Mouse (Mus musculus): ENCODE data around the gene 2900011O08Rik.

The 2900011O08Rik gene

DNA sequence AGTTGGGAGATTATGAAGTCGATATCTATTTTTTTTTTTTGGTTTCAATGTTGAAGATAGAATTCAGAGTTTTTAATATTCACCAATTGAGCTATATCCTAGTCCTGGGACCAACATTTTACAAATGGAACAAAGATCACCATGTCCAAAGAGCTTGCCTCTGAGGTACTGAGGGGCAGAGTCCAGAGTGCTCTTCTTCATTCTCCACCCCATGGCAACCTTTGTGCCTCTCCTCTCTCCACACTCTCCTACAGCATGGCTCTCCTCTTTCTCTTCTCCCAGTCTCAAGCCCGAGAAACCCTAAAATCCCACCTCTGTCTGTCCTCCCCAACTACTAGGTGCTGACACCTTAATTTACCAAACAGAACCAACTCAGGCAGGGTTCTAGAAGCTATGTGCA, 18.3 kb downstream of the 2900011O08Rik start:
- DNase-seq (ENCODE audit: low spot score in 2 of 2) = no peak

GRCm38 (mm10) chr16:14005266-14005665, 18.9 kb downstream of the 2900011O08Rik start:
- no peak for DNase-seq (ENCODE audit: low spot score in 2 of 2)

DNA sequence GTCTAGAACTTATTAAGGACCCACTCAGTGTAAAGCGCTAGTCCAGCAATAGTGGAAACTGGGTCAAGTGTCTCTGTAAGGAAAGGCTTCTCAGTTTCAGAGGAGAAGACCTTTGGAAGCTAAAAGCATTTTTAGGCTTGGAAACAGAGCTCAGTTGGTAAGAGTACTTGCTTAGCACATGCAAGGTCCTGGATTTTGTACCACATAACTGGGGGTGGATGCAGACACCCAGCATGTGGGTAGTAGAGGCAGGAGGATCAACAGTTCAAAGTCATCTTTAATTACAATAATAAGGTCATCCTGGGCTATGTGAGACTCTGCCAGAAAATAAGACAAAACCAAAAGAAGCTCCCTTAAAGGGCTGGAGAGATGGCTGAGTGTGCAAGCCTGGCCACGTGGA, 21.7 kb downstream of the 2900011O08Rik start:
- DNase-seq (ENCODE audit: low spot score in 2 of 2) = no peak

DNA sequence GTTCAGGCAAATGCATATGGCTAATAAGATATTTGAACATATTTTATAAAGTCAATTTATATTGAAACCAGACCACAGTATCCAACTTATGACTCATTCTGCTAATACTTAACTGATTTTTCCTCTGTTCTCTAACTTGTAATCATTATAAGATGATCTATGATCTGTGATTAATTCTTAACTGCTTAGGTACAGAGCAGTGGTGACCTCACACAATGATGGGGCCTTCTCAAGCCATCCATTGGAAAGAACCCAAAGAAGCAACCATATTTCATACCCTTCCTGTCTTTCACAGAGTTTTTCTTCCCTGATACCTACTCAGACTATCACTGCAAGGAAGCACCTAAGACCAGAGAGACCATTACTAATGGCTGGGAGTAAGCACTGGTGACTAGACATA, 22.3 kb downstream of the 2900011O08Rik start:
- no peak for DNase-seq (ENCODE audit: low spot score in 2 of 2)

DNA sequence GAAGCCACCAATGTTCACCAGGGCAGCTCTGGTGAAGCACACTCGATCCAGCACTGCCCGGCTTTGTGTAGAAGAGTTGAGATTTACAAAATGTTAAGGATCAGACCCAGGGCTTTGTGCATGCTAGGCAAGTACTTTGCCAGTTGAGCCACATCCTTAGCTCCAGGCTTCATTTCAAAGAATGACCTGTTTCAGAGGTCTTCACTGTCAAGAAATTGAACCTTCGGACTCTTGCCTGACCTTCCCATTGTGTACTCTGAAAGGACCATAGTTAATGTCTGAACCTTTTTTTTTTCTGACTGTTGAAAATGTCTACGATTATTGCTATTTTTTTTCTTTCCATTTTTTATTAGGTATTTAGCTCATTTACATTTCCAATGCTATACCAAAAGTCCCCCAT, 23.6 kb downstream of the 2900011O08Rik start:
- no peak for DNase-seq (ENCODE audit: low spot score in 2 of 2)

DNA sequence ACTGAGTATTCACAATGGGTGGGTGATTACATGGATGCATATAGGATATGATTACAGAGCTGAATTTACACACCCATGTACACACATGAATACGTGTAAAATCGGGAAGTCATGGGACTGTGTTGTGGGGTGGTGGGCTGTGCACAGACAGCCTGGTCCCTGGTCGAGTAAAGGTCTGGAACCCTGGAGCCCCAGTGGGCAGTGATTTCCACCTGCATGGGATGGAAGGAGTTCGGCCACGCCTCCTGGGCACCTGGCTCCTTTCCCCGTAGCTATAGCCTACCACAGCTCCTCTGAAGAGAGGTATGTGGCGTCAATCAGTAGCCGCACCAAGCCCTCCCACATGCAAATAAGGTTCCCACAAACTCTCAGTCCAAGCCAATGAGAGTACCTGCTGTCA, 30.9 kb downstream of the 2900011O08Rik start:
- DNase-seq (ENCODE audit: low spot score in 2 of 2) = peak in 1 of 2 experiments; percentile 52

GRCm38 (mm10) chr16:14021166-14021822, 34.9 kb downstream of the 2900011O08Rik start:
- DNase-seq (ENCODE audit: low spot score in 2 of 2) = no peak

DNA sequence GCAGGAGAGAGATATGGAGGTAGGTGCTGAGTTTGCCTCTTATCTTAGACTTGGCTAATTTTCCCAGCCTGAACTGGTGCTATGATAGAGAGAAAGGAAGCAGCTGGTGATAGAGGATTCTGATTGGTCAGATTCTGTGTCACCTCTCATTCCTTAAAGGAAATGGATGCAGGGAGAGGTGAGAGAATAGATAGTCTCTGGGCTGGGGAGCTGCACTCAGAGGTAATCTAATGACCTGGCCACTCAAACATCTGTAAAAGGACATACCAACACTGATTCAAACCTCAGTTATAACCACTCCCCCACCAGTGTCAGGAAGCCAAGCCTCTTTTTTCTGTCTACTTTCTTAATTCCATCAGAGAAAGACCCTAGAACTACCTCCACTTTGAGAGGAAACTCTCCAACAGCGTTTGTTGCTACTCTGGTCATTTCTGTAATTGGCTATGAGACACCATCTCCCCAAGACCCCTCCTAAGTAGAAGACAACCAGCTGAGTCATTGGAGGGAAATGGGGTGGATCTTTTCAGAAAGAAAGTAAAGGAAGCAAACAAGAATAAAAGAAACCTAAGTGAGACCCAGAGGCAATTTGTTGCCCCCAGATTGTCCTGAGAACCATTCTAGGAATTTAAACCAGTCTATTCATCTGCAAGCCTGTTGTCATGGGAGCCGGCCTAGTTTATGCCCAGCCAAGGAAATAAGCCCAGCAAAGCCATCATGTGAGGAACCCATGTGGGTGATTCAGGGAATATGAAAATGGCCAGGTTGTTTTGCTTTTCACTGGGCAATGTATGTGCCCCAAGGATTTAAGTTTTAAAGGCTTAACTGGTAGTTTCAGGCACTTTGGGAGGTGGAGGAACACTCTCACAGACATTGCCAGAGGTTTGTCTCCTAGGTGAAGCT, 38.9 kb downstream of the 2900011O08Rik start:
- DNase-seq (ENCODE audit: low spot score in 2 of 2) = peak in 1 of 2 experiments; percentile 16

- DNase-seq (ENCODE audit: low spot score in 2 of 2) = no peak
These were observed 42.7 kb downstream of the 2900011O08Rik start for GRCm38 (mm10) chr16:14029072-14029471.

DNA sequence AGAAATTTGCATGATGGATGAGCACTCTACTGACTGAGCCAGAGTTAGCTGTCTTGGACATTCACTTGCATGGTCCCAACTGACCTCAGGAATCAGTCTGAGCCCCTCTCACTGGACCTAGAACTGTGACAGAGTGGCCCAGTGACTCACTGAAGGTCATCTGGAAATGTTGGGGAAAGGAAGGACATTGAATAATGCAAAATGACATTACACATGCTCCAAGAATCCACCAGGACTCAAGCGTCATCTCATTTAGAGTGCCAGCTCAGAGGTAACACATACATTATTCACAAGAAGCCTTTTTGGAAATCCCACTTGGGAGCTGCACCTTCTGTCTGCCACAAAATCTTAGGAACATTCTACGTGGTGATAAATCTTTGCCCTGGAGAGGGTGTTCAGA, 43.4 kb downstream of the 2900011O08Rik start:
- no peak for DNase-seq (ENCODE audit: low spot score in 2 of 2)

GRCm38 (mm10) chr16:14030650-14031049, 44.2 kb downstream of the 2900011O08Rik start:
- DNase-seq (ENCODE audit: low spot score in 2 of 2) = no peak

- DNase-seq (ENCODE audit: low spot score in 2 of 2) = peak in 1 of 2 experiments; percentile 40
These were observed 46.7 kb downstream of the 2900011O08Rik start for GRCm38 (mm10) chr16:14033076-14033475.

- no peak for DNase-seq (ENCODE audit: low spot score in 2 of 2)
These were observed 56.0 kb downstream of the 2900011O08Rik start for GRCm38 (mm10) chr16:14042421-14042820.

- no peak for DNase-seq (ENCODE audit: low spot score in 2 of 2)
These were observed 58.3 kb downstream of the 2900011O08Rik start for GRCm38 (mm10) chr16:14044695-14045094.

DNA sequence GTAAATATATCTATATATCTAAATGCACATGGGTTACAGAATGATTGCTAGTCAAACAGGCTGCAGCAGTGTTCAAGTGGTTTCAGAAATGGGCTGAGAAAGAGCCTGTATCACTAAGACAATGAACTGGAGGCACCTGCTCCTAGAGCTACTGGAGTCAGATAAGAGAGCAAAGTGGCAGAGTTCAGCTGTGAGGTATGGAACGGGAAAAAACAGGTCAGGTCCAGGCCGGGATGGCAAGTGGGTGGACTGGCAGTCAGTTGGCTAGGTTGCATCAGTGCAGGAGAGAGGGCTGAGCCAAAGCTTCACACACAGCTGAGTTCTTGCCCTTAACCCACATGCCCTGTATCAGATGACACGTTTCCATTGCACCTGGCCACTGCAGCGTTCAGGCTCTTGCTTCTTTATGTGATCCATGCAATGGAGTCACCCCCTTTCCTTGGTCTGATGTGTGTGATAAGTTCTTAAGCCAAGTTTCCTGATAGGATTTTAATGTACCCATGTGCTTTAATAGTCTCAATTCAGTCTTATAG, 59.9 kb downstream of the 2900011O08Rik start:
- peak in 1 of 2 experiments; percentile 39 for DNase-seq (ENCODE audit: low spot score in 2 of 2)

GRCm38 (mm10) chr16:14052221-14052620, 65.8 kb downstream of the 2900011O08Rik start:
- peak; percentile 2 to 22 for DNase-seq (ENCODE audit: low spot score in 2 of 2)

DNA sequence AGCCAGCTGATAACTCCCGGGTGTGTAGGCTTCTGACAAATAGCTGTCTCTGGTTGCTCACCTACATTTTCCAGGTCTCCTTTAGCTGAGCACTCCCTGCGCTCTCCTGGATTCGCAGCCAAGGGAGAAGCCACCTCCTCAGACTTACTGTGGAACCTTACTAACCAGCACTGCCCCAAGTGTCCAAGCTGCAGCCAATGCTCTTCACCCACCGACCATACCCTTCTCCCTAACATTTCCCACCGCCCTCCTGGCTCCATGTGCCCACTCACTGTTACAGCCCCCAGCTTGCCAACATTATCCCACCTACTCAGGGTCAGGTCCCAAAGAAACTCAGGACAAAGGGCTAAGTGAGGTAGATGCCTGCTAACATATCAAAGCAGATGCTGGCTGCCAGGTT, 66.7 kb downstream of the 2900011O08Rik start:
- peak in 1 of 2 experiments; percentile 46 for DNase-seq (ENCODE audit: low spot score in 2 of 2)

- peak in 1 of 2 experiments; percentile 40 for DNase-seq (ENCODE audit: low spot score in 2 of 2)
These were observed 68.9 kb downstream of the 2900011O08Rik start for GRCm38 (mm10) chr16:14055271-14055670.

DNA sequence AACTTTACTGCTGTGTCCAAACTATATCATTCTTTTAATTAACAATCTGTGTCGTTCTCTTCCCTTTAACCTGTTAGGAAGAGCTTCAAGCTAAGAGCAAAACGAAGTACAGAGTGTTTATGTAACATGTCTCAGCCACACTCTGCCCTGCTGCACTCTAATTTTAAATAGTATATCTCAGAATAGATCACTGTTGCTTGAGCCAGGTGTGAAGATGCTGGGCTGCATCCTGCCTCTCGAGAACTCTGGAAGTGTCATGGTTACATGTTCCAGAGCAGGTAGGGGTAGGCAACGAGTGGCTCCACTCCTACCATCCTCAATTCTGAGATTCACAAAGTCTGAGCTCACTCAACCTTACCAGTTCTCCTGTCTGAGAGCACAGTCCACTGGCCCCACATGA, 70.3 kb downstream of the 2900011O08Rik start:
- DNase-seq (ENCODE audit: low spot score in 2 of 2) = no peak

- DNase-seq (ENCODE audit: low spot score in 2 of 2) = no peak
These were observed 72.1 kb downstream of the 2900011O08Rik start for GRCm38 (mm10) chr16:14058541-14058940.

- DNase-seq (ENCODE audit: low spot score in 2 of 2) = no peak
These were observed 72.9 kb downstream of the 2900011O08Rik start for GRCm38 (mm10) chr16:14059118-14059854.

GRCm38 (mm10) chr16:14059869-14060268, 73.5 kb downstream of the 2900011O08Rik start:
- no peak for DNase-seq (ENCODE audit: low spot score in 2 of 2)
